Mouse (Mus musculus) MEL (cell line): ENCODE results near the gene Olfr266. TPM values are rescaled to one million over a fixed set of nuclear protein-coding genes. Genes with fewer than 3 reads are reported as not detected.

ENCODE experiments used
- DNase-seq: peaks from one replicate; pipeline ENCODE4 v3.0.0; 2011; ENCODE audit warnings: low read depth, low spot score
- H3K27ac ChIP-seq: 2 replicates; pipeline ENCODE4 v1.5.1; 2012; ENCODE audit warnings: low read depth, mild to moderate bottlenecking, control low read depth, low read length, moderate library complexity; ENCODE audit not compliant: control insufficient read depth
- H3K27me3 ChIP-seq, 2 experiments: fragments of 150-350 bp in 1 of 2; sonication (generic) in 1 of 2; 2 replicates each; pipeline ENCODE4 v1.6.1; 2012; ENCODE audit warnings: low read length in 2 of 2, mild to moderate bottlenecking in 2 of 2, improper control_type of control experiment in 1 of 2, moderate library complexity in 1 of 2; ENCODE audit not compliant: insufficient read depth in 2 of 2, control insufficient read depth in 1 of 2
- H3K36me3 ChIP-seq, 2 experiments: 2 replicates each; pipeline ENCODE4 v1.6.1; 2012 to 2014; ENCODE audit warnings: low read length in 2 of 2, improper control_type of control experiment in 1 of 2, inconsistent platforms in 1 of 2, mild to moderate bottlenecking in 1 of 2; ENCODE audit not compliant: insufficient read depth in 2 of 2, control insufficient read depth in 1 of 2
- H3K4me1 ChIP-seq, 2 experiments: fragments of 150-350 bp in 1 of 2; sonication (generic) in 1 of 2; 2 replicates each; pipeline ENCODE4 v1.6.1; 2012; ENCODE audit warnings: low read length in 2 of 2, improper control_type of control experiment in 1 of 2, mild to moderate bottlenecking in 1 of 2; ENCODE audit not compliant: insufficient read depth in 2 of 2, control insufficient read depth in 1 of 2
- H3K4me3 ChIP-seq, 2 experiments: fragments of 150-350 bp in 1 of 2; sonication (generic) in 1 of 2; 2 replicates each; pipeline ENCODE4 v1.5.1; 2012; ENCODE audit warnings: low read depth in 2 of 2, low read length in 2 of 2, mild to moderate bottlenecking in 2 of 2, moderate library complexity in 2 of 2, control low read depth in 1 of 2, improper control_type of control experiment in 1 of 2; ENCODE audit not compliant: control insufficient read depth in 1 of 2, insufficient read depth in 1 of 2
- H3K79me2 ChIP-seq: 2 replicates; pipeline ENCODE4 v1.6.1; 2012; ENCODE audit warnings: mild to moderate bottlenecking, low read length, moderate library complexity; ENCODE audit not compliant: control insufficient read depth, poor library complexity, insufficient read depth
- H3K9ac ChIP-seq: 2 replicates; pipeline ENCODE4 v1.6.1; 2012; ENCODE audit warnings: low read depth, mild to moderate bottlenecking, control low read depth, low read length, moderate library complexity; ENCODE audit not compliant: control insufficient read depth, poor library complexity, severe bottlenecking
- H3K9me3 ChIP-seq: fragments of 150-350 bp; sonication (generic); replicated peaks from 2 replicates; pipeline ENCODE4 v1.6.1; 2012; ENCODE audit warnings: mild to moderate bottlenecking, low read length, improper control_type of control experiment, moderate library complexity; ENCODE audit not compliant: insufficient read depth
- CHD2 ChIP-seq: IDR thresholded peaks from 2 replicates; pipeline ENCODE4 v1.6.1; 2011; ENCODE audit warnings: low read length, improper control_type of control experiment
- CTCF ChIP-seq, 3 experiments: IDR thresholded peaks in 2 of 3; conservative IDR thresholded peaks in 1 of 3; 2 replicates each; pipeline ENCODE4 v1.5.1; 2011 to 2012; ENCODE audit warnings: low read length in 3 of 3, low read depth in 2 of 3, mild to moderate bottlenecking in 2 of 3, improper control_type of control experiment in 1 of 3, inconsistent platforms in 1 of 3, mixed read lengths in 1 of 3, moderate library complexity in 1 of 3; ENCODE audit not compliant: control insufficient read depth in 1 of 3, insufficient read depth in 1 of 3, poor library complexity in 1 of 3, severe bottlenecking in 1 of 3
- E2F4 ChIP-seq: IDR thresholded peaks from 2 replicates; pipeline ENCODE4 v1.6.1; 2011; ENCODE audit warnings: low read depth, low read length, improper control_type of control experiment, borderline replicate concordance
- ELF1 ChIP-seq: IDR thresholded peaks from 2 replicates; pipeline ENCODE4 v1.6.1; 2014; ENCODE audit warnings: low read depth, mild to moderate bottlenecking, inconsistent platforms, low read length, improper control_type of control experiment, moderate library complexity
- EP300 ChIP-seq, 2 experiments: IDR thresholded peaks; 2 replicates each; pipeline ENCODE4 v1.6.1; 2011; ENCODE audit warnings: improper control_type of control experiment in 2 of 2, low read length in 2 of 2, low read depth in 1 of 2, mild to moderate bottlenecking in 1 of 2
- GATA1 ChIP-seq: IDR thresholded peaks from 2 replicates; pipeline ENCODE4 v1.6.1; 2011; ENCODE audit warnings: low read depth, low read length, improper control_type of control experiment
- HCFC1 ChIP-seq: IDR thresholded peaks from 2 replicates; pipeline ENCODE4 v1.6.1; 2012; ENCODE audit warnings: low read depth, mild to moderate bottlenecking, inconsistent platforms, low read length, improper control_type of control experiment, moderate library complexity
- JUND ChIP-seq: IDR thresholded peaks from 2 replicates; pipeline ENCODE4 v1.6.1; 2011; ENCODE audit warnings: low read depth, mild to moderate bottlenecking, improper control_type of control experiment, low read length
- KAT2A ChIP-seq: conservative IDR thresholded peaks from 2 replicates; pipeline ENCODE4 v1.6.1; 2012; ENCODE audit warnings: low read depth, low read length, improper control_type of control experiment, inconsistent platforms
- MAFK ChIP-seq: IDR thresholded peaks from 2 replicates; pipeline ENCODE4 v1.6.1; 2011; ENCODE audit warnings: low read depth, mild to moderate bottlenecking, low read length, improper control_type of control experiment, borderline replicate concordance
- MEF2A ChIP-seq: IDR thresholded peaks from 2 replicates; pipeline ENCODE4 v1.6.1; 2014; ENCODE audit warnings: low read depth, mild to moderate bottlenecking, inconsistent platforms, low read length, improper control_type of control experiment; ENCODE audit not compliant: poor library complexity, insufficient replicate concordance, severe bottlenecking; ENCODE audit errors: extremely low read depth
- NRF1 ChIP-seq: IDR thresholded peaks from 2 replicates; pipeline ENCODE4 v1.6.1; 2014; ENCODE audit warnings: low read depth, mild to moderate bottlenecking, inconsistent platforms, low read length, improper control_type of control experiment, moderate library complexity; ENCODE audit not compliant: poor library complexity, insufficient read depth, severe bottlenecking
- RAD21 ChIP-seq: IDR thresholded peaks from 2 replicates; pipeline ENCODE4 v1.6.1; 2011; ENCODE audit warnings: mild to moderate bottlenecking, low read depth, low read length, improper control_type of control experiment
- SIN3A ChIP-seq: IDR thresholded peaks from 2 replicates; pipeline ENCODE4 v1.6.1; 2012; ENCODE audit warnings: low read length, improper control_type of control experiment, inconsistent platforms
- SMC3 ChIP-seq: IDR thresholded peaks from 2 replicates; pipeline ENCODE4 v1.6.1; 2011; ENCODE audit warnings: low read depth, low read length, improper control_type of control experiment
- TAL1 ChIP-seq: IDR thresholded peaks from 2 replicates; pipeline ENCODE4 v1.6.1; 2012; ENCODE audit warnings: mild to moderate bottlenecking, inconsistent platforms, low read length, moderate library complexity, mixed read lengths
- TCF12 ChIP-seq: IDR thresholded peaks from 2 replicates; pipeline ENCODE4 v1.6.1; 2014; ENCODE audit warnings: low read depth, mild to moderate bottlenecking, inconsistent platforms, low read length, improper control_type of control experiment, moderate library complexity
- UBTF ChIP-seq: IDR thresholded peaks from 2 replicates; pipeline ENCODE4 v1.6.1; 2012; ENCODE audit warnings: low read depth, mild to moderate bottlenecking, inconsistent platforms, low read length, improper control_type of control experiment, moderate library complexity, borderline replicate concordance; ENCODE audit not compliant: insufficient read depth
- ZC3H11A ChIP-seq: IDR thresholded peaks from 2 replicates; pipeline ENCODE4 v1.6.1; 2012; ENCODE audit warnings: low read depth, mild to moderate bottlenecking, inconsistent platforms, low read length, improper control_type of control experiment
- polyA plus RNA-seq, 2 experiments: library from polyadenylated mRNA; stranded (reverse) in 1 of 2; unstranded in 1 of 2; fragments of >175 nt in 1 of 2; fragments of >200 nt in 1 of 2; gene quantifications; 2 replicates each; pipeline versions ENCODE4 v1.2.1 to v1.2.4; 2012; ENCODE audit warnings: low replicate concordance in 2 of 2, low read depth in 1 of 2; ENCODE audit not compliant: insufficient read length in 2 of 2, insufficient read depth in 1 of 2, missing spikeins in 1 of 2
- total RNA-seq: library from RNA; depleted of rRNA; stranded (reverse); fragments of 300-350 nt; gene quantifications from 2 replicates; pipeline ENCODE4 v1.2.3, GENCODE M21; 2012; rRNA removed

Gene Olfr266
- not detected in 2 replicates for total RNA-seq
- polyA plus RNA-seq, result not detected

- no peak for TF ChIP-seq HCFC1
- TF ChIP-seq NRF1, result no peak
- no peak for TF ChIP-seq JUND
- TF ChIP-seq KAT2A, result no peak
- no peak for TF ChIP-seq TCF12
- TF ChIP-seq CHD2, result no peak
- TF ChIP-seq E2F4, result no peak
- TF ChIP-seq EP300 (IDR thresholded peaks at IDR 0.05; ENCODE audit: low read depth in 1 of 2, low read length in 2 of 2), result no peak
- TF ChIP-seq UBTF, result no peak
- no peak for TF ChIP-seq RAD21
- TF ChIP-seq TAL1, result no peak
- TF ChIP-seq SMC3, result no peak
- TF ChIP-seq GATA1, result no peak
- TF ChIP-seq, all 39 proteins: peak for 0
- no peak within 1 kb of the TSS for H3K9ac ChIP-seq
- H3K79me2 ChIP-seq, result no peaks in the 10 kb centered on the region
These were observed at the start of gene Olfr266 for GRCm38 (mm10) chr3:106826187-106826586. Gene Olfr266 (minus strand): TSS chr3:106826287.

GRCm38 (mm10) chr3:106875626-106876025, 49.5 kb upstream of the Olfr266 start:
- Histone ChIP-seq H3K36me3 (no peaks in the 10 kb centered on the region), H3K27ac (no peak overlapping the region), H3K9ac (no peak overlapping the region), H3K4me1 (no peaks in the 10 kb centered on the region), H3K9me3 (no peaks in the 10 kb centered on the region), H3K79me2 (no peaks in the 10 kb centered on the region), H3K27me3 (no peaks in the 10 kb centered on the region), H3K4me3 (no peak overlapping the region)
- no peak for DNase-seq
- TF ChIP-seq E2F4, result no peak

More at GRCm38 (mm10) chr3:106826187-106826586, at the start of gene Olfr266:
- DNase-seq, result no peak
- Histone ChIP-seq H3K27ac (no peak within 1 kb of the TSS), H3K4me3 (no peak within 1 kb of the TSS), H3K9me3 (no peaks in the 10 kb centered on the region), H3K36me3 (no peaks in the 10 kb centered on the region), H3K4me1 (no peaks in the 10 kb centered on the region), H3K27me3 (no peaks in the 10 kb centered on the region)

- Histone ChIP-seq H3K4me3 (no peak overlapping the region), H3K27ac (no peak overlapping the region), H3K4me1 (no peaks in the 10 kb centered on the region), H3K9me3 (no peaks in the 10 kb centered on the region), H3K27me3 (no peaks in the 10 kb centered on the region), H3K79me2 (no peaks in the 10 kb centered on the region), H3K9ac (no peak overlapping the region), H3K36me3 (no peaks in the 10 kb centered on the region)
- DNase-seq, result no peak
- TF ChIP-seq CTCF (IDR thresholded peaks at IDR 0.05 in 2 of 3, conservative IDR thresholded peaks at IDR 0.05 in 1 of 3; ENCODE audit: control insufficient read depth in 1 of 3, insufficient read depth in 1 of 3, low read depth in 2 of 3, low read length in 3 of 3, poor library complexity in 1 of 3, severe bottlenecking in 1 of 3), result no peak
- TF ChIP-seq SMC3, result no peak
- no peak for TF ChIP-seq NRF1
- no peak for TF ChIP-seq JUND
- TF ChIP-seq EP300 (IDR thresholded peaks at IDR 0.05; ENCODE audit: low read depth in 1 of 2, low read length in 2 of 2), result no peak
- TF ChIP-seq ELF1, result no peak
- no peak for TF ChIP-seq TCF12
- no peak for TF ChIP-seq MAFK
- TF ChIP-seq MEF2A, result no peak
- no peak for TF ChIP-seq GATA1
- no peak for TF ChIP-seq SIN3A
- no peak for TF ChIP-seq ZC3H11A
These were observed 46.8 kb upstream of the Olfr266 start for GRCm38 (mm10) chr3:106872893-106873292.
